Mouse (Mus musculus) liver, postnatal 0 days (tissue): ENCODE results near the gene Mapk11. TPM values are rescaled to one million over a fixed set of nuclear protein-coding genes. Genes with fewer than 3 reads are reported as not detected.

ENCODE experiments used
- ATAC-seq: fragments of 200-750 bp; cut with Nextera tagmentation; 2 replicates; pipeline ENCODE4 v1.8.0; 2017; ENCODE audit warnings: mild to moderate bottlenecking, moderate library complexity
- DNase-seq: peaks from one replicate; pipeline ENCODE4 v3.0.0-alpha.2; 2016
- H3K27ac ChIP-seq: fragments of 300-500 bp; sonication (generic); 2 replicates; pipeline ENCODE4 v1.5.1; 2014; ENCODE audit warnings: antibody characterized with exemption, moderate library complexity, mild to moderate bottlenecking, low read depth
- H3K27me3 ChIP-seq: fragments of 300-500 bp; sonication (generic); 2 replicates; pipeline ENCODE4 v1.6.1; 2014; ENCODE audit warnings: low read length, control low read depth, mixed read lengths; ENCODE audit not compliant: insufficient read depth
- H3K36me3 ChIP-seq: fragments of 300-500 bp; sonication (generic); replicated peaks from 2 replicates; pipeline ENCODE4 v1.6.1; 2014; ENCODE audit warnings: mild to moderate bottlenecking, control low read depth, low read length, moderate library complexity, mixed read lengths; ENCODE audit not compliant: insufficient read depth
- H3K4me1 ChIP-seq: fragments of 300-500 bp; sonication (generic); 2 replicates; pipeline ENCODE4 v1.6.1; 2014; ENCODE audit warnings: antibody characterized with exemption, mild to moderate bottlenecking, control low read depth; ENCODE audit not compliant: insufficient read depth
- H3K4me2 ChIP-seq: fragments of 300-500 bp; sonication (generic); 2 replicates; pipeline ENCODE4 v1.6.1; 2014; ENCODE audit warnings: low read depth, mild to moderate bottlenecking, low read length, moderate library complexity, mixed read lengths
- H3K4me3 ChIP-seq: fragments of 300-500 bp; sonication (generic); 2 replicates; pipeline ENCODE4 v1.5.1; 2014; ENCODE audit warnings: low read depth, low read length
- H3K9ac ChIP-seq: fragments of 300-500 bp; sonication (generic); replicated peaks from 2 replicates; pipeline ENCODE4 v1.6.1; 2014; ENCODE audit warnings: mild to moderate bottlenecking, moderate library complexity
- H3K9me3 ChIP-seq: fragments of 300-500 bp; sonication (generic); 2 replicates; pipeline ENCODE4 v1.6.1; 2016; ENCODE audit warnings: mild to moderate bottlenecking, control low read depth, low read length, mixed read lengths
- CTCF ChIP-seq: sonication (generic); IDR thresholded peaks from 2 replicates; pipeline ENCODE4 v1.5.1; 2016; ENCODE audit warnings: antibody characterized with exemption, low read depth
- EP300 ChIP-seq: IDR thresholded peaks from 2 replicates; pipeline ENCODE4 v1.6.1; 2016; ENCODE audit warnings: antibody characterized with exemption, low read depth, mild to moderate bottlenecking
- WGBS: fragments of 180-500 bp; shearing (Covaris S2); extraction: QIAGEN DNeasy Blood & Tissue Kit; methylation state at CpG from one replicate; pipeline ENCODE4 v1.1.7; 2014; ENCODE audit not compliant: insufficient replicate concordance; 5-methylcytosine and 5-hydroxymethylcytosine counted together
- polyA plus RNA-seq: library from polyadenylated mRNA; unstranded; fragments of >200 nt; fragmentation: Nextera tagmentation; extraction: Ambion mirVana; gene quantifications from 2 replicates; pipeline ENCODE4 v1.2.1, GENCODE M21; 2015

The Mapk11 gene
- polyA plus RNA-seq, 1 experiment from 2014 or later, result 0.81 TPM

DNA sequence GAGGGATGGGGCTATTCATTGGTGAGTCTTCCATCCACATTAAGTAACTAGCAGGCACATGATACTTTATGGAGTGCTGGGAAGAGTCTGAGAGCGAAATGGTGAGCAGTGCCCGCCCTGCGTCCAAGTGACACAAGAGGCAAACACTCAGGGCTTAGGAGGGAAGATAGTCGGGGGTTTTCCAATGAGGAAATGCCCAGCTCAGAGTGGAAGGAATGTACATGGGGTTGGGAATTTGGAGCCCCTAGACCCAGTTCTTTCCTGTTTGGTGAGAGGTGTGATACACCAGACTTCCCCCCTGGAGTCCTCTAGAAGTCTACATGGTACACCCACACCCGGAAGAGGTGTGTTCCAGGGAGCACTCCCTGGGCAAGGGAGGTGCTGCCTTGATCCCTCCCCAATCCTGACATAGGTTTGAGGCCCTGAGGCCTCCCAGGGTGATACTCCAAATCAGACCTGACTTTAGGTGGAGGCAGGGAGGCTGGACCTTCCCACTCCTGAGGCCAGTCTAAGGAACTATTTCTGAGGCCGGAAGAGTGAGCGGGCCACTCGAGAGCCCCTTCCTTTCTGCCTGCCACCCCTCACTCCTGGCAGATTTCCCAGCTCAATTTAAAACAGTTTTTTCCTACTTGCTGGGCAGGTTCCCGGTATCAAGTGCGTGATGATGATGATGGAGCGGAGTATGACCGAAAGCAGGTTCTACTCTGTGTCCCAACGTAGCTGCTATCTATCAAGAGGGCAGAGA lies 26.2 kb upstream of the Mapk11 start:
- DNase-seq, result no peak
- no peak overlapping the region for H3K4me2 ChIP-seq
- no peak overlapping the region for H3K4me3 ChIP-seq
- no peaks in the 10 kb centered on the region for H3K9me3 ChIP-seq
- TF ChIP-seq EP300 (no peak), CTCF (no peak)
- WGBS, result 66% methylated on average over 13 of the region's 13 CpGs
- 0 out of 2 replicates have a peak overlapping the region, but pooled peaks have one; percentile 16 for H3K27ac ChIP-seq
- ATAC-seq, result no peak
- H3K9ac ChIP-seq, result no peak overlapping the region
- peaks cover 71% of the 10 kb centered on the region for H3K4me1 ChIP-seq
- no peaks in the 10 kb centered on the region for H3K36me3 ChIP-seq
- peaks cover 20% of the 10 kb centered on the region for H3K27me3 ChIP-seq

DNA sequence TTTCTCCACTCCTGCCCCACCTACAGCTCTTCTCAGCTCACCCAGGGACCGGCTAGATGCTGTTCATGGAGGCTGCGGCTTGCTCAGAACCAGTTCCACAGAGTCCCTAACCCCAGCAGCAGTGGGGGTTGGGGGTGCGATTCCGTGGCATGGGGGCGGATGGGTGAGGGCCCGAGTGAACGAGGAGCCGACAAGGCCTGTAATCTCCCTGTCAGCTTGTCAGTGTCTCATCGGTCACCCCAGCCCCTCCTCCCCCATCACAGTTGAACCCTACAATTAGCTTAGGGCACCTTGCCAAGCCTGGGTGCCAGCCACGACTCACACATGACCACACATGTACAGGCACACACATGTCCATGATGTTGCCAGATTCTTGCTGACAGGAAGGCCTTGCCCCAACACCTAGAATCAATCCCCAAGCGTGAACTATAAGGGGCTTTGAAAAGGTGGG lies 25.5 kb upstream of the Mapk11 start:
- Histone ChIP-seq H3K36me3 (no peaks in the 10 kb centered on the region), H3K27ac (no peak overlapping the region), H3K9me3 (no peaks in the 10 kb centered on the region), H3K9ac (no peak overlapping the region), H3K4me3 (no peak overlapping the region), H3K4me2 (no peak overlapping the region), H3K27me3 (peaks cover 14% of the 10 kb centered on the region; the same call in 1 of the 2 replicates), H3K4me1 (peaks cover 77% of the 10 kb centered on the region)
- ATAC-seq (no peak), DNase-seq (no peak)
- WGBS, result 62% methylated on average over 11 of the region's 11 CpGs
- no peak for TF ChIP-seq CTCF
- no peak for TF ChIP-seq EP300

DNA sequence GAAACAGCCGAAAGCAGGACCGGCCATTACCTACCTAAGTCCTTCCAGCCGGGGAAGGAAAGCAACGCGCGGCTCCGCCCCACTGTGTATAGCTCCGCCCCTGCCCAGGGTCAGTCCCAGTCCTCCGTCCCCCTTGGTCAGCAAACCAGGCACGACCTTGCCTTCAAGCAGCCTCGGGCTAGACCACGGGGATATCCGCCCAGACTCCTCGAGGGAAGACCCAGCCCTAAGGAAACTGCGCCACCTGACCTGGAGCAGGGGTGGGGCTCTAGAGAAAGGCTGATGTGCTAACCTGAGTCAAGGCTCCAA lies 24.4 kb upstream of the Mapk11 start:
- WGBS, result 3% methylated on average over 14 of the region's 15 CpGs
- H3K36me3 ChIP-seq, result no peaks in the 10 kb centered on the region; the same call in 1 of the 2 replicates
- peak overlapping the region; percentile 58 for H3K4me3 ChIP-seq
- H3K9me3 ChIP-seq, result no peaks in the 10 kb centered on the region
- H3K9ac ChIP-seq, result peak overlapping the region; percentile 70
- DNase-seq (peak; percentile 77), ATAC-seq (peak; percentile 53)
- TF ChIP-seq CTCF (no peak), EP300 (no peak)
- H3K4me2 ChIP-seq, result peak overlapping the region; percentile 91
- H3K4me1 ChIP-seq, result peaks cover 82% of the 10 kb centered on the region
- peaks cover 11% of the 10 kb centered on the region; the same call in 1 of the 2 replicates for H3K27me3 ChIP-seq
- peak overlapping the region; percentile 84 for H3K27ac ChIP-seq

DNA sequence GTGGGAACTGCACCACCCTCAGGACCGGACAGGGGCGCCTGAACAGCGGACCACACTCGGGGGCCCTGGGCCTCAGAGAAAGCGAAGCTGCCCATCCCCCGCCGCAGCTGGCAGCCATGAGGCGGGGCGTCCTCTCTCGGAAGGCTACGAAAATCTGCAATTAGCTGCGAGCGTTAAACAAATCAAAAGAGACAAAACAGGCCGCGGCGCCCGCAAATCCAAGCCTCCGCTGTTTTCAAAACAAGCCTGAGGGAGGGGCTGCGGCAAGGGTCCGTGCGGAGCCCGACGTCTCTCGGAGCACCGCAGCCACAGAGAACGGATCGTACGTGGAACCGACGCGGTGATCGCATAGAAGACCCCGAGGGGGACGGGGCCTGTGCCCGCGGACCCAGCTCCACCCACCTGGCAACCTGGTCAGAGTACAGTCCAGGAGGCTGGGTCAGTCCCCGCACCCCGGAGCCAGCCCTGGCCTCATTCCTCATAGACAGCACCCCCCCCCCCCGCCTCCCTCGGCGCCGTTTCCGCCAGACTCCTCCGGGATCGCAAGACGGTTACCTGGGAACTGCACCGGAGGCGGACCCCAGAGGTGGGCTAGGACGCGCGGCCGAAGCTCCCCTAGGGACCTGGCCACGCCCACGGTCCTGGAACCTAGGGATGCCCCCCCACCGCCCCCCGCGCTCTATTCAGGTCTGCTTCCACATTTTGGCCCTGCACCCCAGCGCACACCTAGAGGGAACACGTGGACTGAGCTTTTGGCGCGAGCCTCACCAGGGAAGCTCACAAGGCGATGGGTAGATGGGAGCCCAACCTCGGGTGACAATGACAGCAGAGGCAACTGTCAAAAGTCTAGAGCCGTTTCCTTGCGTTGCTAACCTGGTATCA lies 23.8 kb upstream of the Mapk11 start:
- ATAC-seq (peak; percentile 24; the same call in 1 of the 2 replicates), DNase-seq (peak; percentile 56)
- no peaks in the 10 kb centered on the region; the same call in 1 of the 2 replicates for H3K36me3 ChIP-seq
- H3K27ac ChIP-seq, result peak overlapping the region; percentile 84
- peak overlapping the region; percentile 70 for H3K9ac ChIP-seq
- no peaks in the 10 kb centered on the region for H3K9me3 ChIP-seq
- under 1% methylated on average over 56 of the region's 65 CpGs for WGBS
- peak overlapping the region; percentile 91 for H3K4me2 ChIP-seq
- H3K27me3 ChIP-seq, result peaks cover 11% of the 10 kb centered on the region; the same call in 1 of the 2 replicates
- TF ChIP-seq EP300, result no peak
- no peak for TF ChIP-seq CTCF
- peaks cover 76% of the 10 kb centered on the region for H3K4me1 ChIP-seq
- H3K4me3 ChIP-seq, result peak overlapping the region; percentile 58

DNA sequence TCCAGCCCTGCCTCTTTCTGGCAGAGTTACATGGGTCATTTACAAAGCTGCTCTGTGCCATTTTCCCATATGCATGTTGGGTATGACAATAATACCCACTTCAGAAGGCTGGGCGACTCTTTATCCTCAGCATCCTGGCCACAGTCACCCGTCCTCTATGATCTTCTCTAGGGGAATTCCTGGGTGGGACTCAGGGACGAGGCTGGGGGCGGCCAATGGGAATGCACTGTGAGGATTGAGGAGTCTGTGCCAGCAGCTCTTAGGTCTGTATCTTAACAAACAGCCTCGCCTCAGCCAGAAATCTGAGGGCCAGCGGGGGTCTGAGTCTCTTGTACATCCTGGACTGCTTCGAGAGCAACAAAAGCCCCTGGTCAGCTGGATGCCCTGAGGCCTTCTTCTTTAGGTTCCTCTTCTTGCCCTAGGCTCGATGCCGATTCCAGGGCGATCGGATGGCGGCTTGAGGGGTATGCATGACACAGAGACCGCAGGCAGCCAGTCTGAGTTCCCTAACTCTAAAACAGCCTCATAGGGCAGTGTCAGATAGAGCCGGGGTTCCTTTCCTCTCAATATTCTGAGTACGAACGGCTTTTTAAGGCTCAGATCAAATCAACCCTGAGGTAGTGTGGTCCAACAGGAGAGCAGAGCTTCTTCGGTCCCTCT lies 23.0 kb upstream of the Mapk11 start:
- Histone ChIP-seq H3K9ac (peak overlapping the region; percentile 70), H3K27me3 (peaks cover 11% of the 10 kb centered on the region; the same call in 1 of the 2 replicates), H3K4me2 (peak overlapping the region; percentile 91), H3K9me3 (no peaks in the 10 kb centered on the region), H3K4me3 (peak overlapping the region; percentile 58), H3K27ac (peak overlapping the region; percentile 84), H3K36me3 (peaks cover 4% of the 10 kb centered on the region), H3K4me1 (peaks cover 68% of the 10 kb centered on the region)
- no peak for TF ChIP-seq CTCF
- no peak for TF ChIP-seq EP300
- DNase-seq, result no peak
- no peak for ATAC-seq
- WGBS, result 34% methylated on average over 17 of the region's 17 CpGs
